Mouse (Mus musculus) T-cell, adult 2 months (primary cell): ENCODE measurements around the gene Ifitm5.

ENCODE experiments used
- DNase-seq: peaks from one replicate; pipeline ENCODE4 v3.0.0; 2022; ENCODE audit warnings: low spot score

Ifitm5 gene

GRCm38 (mm10) chr7:140941222-140942051, 8.7 kb downstream of the Ifitm5 start, which contains the start of gene Pgghg:
Gene Pgghg, plus strand, starts transcription at chr7:140941391.
- peak; percentile 77 for DNase-seq

DNA sequence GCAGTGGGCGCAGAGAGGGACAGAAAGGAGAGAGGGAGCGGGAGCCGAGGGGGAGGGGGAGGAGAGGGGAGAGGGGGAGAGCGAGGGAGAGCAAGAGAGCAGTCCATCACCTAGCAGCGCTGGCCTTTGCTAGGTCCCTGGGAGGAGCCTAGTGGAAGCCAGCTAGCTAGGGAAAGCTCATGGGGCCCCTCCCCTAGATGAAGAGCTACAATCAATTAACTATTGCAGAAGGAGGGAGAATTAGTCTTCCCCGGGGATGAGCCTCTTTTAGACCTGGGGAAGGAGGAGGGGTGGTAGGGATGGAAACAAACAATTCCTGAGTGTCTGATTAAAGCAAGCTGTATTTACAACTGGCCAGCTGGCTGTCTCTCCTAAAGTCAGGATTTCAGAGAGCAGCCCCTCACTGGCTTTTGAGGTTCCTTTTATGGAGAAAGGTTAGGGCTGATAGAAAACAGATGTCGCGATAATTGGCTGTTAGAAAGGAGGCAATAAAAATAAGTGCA, 10.4 kb downstream of the Ifitm5 start:
- no peak for DNase-seq

- DNase-seq, result no peak
Measured at GRCm38 (mm10) chr7:140938896-140939295, 11.2 kb downstream of the Ifitm5 start.

- no peak for DNase-seq
Measured at GRCm38 (mm10) chr7:140938436-140938835, 11.7 kb downstream of the Ifitm5 start.

- no peak for DNase-seq
Measured at GRCm38 (mm10) chr7:140927181-140927580, 22.9 kb downstream of the Ifitm5 start.

DNA sequence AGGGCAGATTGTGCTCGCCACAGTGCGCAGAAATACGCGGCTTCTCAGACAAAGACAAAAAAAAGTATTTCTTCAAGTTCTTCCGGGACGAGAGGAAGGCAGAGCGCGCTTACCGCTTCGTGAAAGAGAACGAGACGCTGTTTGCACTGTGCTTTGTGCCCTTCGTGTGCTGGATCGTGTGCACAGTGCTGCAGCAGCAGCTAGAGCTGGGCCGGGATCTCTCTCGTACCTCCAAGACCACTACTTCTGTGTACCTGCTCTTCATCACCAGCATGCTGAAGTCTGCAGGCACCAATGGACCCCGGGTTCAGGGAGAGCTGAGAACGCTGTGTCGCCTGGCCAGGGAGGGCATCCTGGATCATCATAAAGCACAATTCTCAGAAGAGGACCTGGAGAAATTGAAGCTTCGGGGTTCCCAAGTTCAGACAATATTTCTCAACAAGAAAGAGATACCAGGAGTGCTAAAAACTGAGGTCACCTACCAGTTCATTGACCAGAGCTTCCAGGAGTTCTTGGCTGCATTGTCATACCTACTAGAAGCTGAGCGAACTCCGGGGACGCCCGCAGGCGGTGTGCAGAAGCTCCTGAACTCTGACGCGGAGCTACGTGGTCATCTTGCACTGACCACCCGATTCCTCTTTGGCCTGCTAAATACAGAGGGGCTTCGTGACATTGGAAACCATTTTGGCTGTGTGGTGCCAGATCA, 26.9 kb downstream of the Ifitm5 start:
- no peak for DNase-seq

DNA sequence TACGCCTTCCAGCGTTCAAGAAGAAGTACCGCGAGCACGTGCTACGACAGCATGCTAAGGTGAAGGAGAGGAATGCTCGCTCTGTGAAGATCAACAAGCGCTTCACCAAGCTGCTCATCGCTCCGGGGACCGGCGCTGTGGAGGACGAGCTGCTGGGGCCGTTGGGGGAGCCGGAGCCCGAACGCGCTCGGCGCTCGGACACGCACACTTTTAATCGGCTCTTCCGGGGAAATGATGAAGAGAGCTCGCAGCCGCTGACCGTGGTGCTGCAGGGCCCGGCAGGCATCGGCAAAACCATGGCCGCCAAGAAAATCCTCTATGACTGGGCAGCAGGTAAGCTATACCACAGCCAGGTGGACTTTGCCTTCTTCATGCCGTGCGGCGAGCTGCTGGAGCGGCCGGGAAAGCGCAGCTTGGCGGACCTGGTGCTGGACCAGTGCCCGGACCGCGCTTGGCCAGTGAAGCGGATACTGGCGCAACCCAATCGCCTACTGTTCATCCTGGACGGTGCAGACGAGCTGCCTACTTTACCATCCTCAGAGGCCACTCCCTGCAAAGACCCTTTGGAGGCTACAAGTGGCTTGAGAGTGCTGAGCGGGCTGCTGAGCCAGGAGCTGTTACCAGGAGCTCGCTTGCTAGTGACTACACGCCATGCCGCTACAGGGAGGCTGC, 27.6 kb downstream of the Ifitm5 start:
- no peak for DNase-seq

- DNase-seq, result no peak
Measured at GRCm38 (mm10) chr7:140921225-140921975, 28.7 kb downstream of the Ifitm5 start.

GRCm38 (mm10) chr7:140920418-140921029, 29.6 kb downstream of the Ifitm5 start, which contains the start of gene Nlrp6:
Gene Nlrp6, plus strand, starts transcription at chr7:140920902.
- no peak for DNase-seq

DNA sequence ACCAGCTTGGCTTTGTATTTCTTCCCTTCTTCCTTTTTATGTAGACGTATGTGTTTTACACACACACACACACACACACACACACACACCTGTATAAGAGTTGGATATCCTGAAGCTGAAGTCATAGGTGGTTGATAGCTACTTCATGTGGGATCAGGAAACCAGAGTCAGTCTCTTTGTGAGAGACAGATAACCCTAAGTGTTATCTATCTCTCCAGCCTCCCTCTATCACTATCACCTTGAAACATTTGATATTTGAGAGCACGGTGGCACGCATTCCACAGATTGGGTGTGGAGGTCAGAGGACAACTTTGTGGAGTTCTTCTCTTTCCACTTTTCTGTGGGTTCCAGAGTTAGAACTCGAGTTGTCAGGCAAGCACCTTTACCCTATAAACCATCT, 30.2 kb downstream of the Ifitm5 start:
- DNase-seq, result no peak

- DNase-seq, result no peak
Measured at GRCm38 (mm10) chr7:140914031-140914690, 35.9 kb downstream of the Ifitm5 start.

- DNase-seq, result no peak
Measured at GRCm38 (mm10) chr7:140912846-140913482, 37.1 kb downstream of the Ifitm5 start.

DNA sequence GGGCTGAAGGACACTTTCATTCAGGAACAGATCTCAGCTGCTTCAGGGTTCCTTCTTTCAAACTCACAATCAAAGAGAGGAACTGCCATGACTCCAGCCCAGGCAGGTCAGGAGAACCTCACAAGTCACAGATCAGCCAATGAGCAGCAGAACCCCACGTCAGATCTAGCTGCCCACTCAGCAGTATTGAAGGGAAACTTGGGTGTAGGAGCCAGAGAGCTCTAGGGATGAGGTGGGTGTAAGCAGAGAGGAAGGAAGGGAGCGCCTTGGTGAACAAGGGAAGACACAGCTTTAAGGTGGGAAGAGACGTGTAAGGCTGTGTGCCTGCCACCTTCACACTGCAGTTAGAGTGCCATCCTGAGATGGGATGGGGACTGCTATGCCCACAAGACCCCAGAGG, 37.8 kb downstream of the Ifitm5 start:
- no peak for DNase-seq

DNA sequence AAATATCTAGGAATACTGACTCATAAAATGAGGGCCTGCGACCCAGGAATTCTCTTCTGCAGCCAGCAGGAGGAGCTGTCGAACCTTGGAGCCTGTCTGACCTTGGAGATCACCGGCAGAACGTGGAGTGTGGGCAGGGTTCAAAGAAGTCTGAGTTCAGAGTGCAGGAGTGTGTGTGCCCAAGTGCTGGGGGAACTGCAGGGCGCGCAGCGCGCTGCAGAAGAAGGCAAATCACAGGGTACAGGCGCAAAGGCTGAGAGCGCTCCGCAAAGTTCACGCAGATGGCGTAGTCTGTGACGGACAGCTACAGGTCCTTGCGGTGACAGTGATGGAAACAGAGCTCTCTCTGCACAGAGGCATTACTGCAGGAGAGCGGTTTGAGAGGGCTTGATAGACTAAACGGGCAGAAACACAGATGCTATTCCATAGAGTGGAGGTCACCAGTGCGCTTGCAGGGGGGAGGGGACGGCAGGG, 41.4 kb downstream of the Ifitm5 start:
- peak; percentile 62 for DNase-seq

- DNase-seq, result no peak
Measured at GRCm38 (mm10) chr7:140908181-140908580, 41.9 kb downstream of the Ifitm5 start.

DNA sequence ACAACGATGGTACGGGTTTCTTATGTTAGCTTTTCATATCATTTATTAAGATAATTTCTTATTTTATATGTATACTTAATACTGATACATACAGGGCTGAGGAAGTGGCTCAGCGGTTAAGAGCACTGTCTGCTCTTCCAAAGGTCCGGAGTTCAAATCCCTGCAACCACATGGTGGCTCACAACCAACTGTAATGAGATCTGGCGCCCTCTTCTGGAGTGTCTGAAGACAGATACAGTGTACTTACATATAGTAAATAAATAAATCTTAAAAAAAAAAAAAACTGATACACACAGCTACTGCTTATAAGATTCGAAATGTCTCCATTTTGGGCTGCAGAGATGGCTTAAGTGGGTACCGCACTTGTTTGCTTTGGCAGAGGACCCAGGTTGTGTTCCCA, 42.4 kb downstream of the Ifitm5 start:
- no peak for DNase-seq

DNA sequence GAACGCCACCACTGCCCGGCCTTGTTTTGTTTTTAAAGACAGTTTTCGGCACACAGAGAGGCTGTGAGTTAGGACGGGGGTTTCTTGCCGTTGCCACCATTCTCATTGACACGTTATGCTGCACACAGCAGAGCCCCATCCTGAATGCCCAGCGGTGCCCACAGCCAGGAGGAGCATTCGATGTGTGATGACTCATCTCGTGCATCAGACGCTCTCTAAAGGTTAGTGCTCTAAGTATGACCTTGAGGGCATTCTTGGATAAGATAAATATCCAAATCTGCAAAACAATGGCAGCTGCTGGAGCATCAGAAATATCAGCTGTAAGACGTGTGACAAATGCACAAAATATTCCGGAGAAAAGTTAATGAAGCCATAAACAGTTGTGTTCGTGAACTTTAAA, 43.0 kb downstream of the Ifitm5 start:
- DNase-seq, result no peak

GRCm38 (mm10) chr7:140905642-140906081, 44.4 kb downstream of the Ifitm5 start:
- no peak for DNase-seq

DNA sequence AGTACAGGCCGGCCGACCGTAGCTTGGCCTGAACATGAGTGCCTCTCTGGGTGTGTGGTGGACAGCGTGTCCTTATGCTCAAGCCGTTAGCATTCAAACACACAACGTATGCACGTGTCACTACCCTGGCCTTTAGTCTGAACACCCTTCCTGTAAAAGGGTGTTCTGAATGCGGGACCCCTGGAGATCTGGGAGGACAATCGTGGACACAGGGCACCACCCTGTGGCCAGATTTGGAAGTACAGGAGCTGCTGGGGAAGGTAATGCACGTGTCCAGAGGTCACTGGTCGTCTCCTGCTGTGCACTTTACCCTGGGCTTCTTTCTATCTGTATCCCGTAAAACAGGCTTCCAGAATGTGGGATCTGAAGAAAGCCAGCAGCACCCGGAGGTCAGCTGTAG, 46.9 kb downstream of the Ifitm5 start:
- DNase-seq, result peak; percentile 55
